Mouse (Mus musculus): ENCODE results near the gene Pdgfb. TPM values are rescaled to one million over a fixed set of nuclear protein-coding genes. Genes with fewer than 3 reads are reported as not detected.

Pdgfb gene
- total and polyA plus RNA-seq, 2 experiments from 2014 or later: 7.6 to 17.8 TPM

- peaks cover under 1% of the 10 kb centered on the region; the same call in 1 of the 2 replicates for H3K4me1 ChIP-seq (ENCODE audit: insufficient read depth)
- no peak for TF ChIP-seq CTCF (IDR thresholded peaks at IDR 0.05; ENCODE audit: low read depth)
- peaks cover 6% of the 10 kb centered on the region; the same call in 1 of the 2 replicates for H3K27me3 ChIP-seq (ENCODE audit: insufficient read depth, low read length)
- H3K4me2 ChIP-seq (ENCODE audit: low read depth): no peak overlapping the region
- ATAC-seq (no peak), DNase-seq (no peak)
- no peaks in the 10 kb centered on the region for H3K9me3 ChIP-seq (ENCODE audit: low read length)
- no peak overlapping the region for H3K9ac ChIP-seq
- H3K27ac ChIP-seq (ENCODE audit: low read depth, low read length): no peak overlapping the region
- no peak overlapping the region for H3K4me3 ChIP-seq (ENCODE audit: low read depth, low read length)
- H3K36me3 ChIP-seq (ENCODE audit: insufficient read depth): no peaks in the 10 kb centered on the region
- 56% methylated on average over 12 of the region's 12 CpGs for WGBS
Observed at GRCm38 (mm10) chr15:80009421-80010181, 5.2 kb downstream of the Pdgfb start.

- WGBS: 92% methylated on average over 6 of the region's 6 CpGs
- Histone ChIP-seq H3K27me3 (ENCODE audit: insufficient read depth, low read length) (no peaks in the 10 kb centered on the region), H3K9ac (no peak overlapping the region), H3K36me3 (ENCODE audit: insufficient read depth) (no peaks in the 10 kb centered on the region), H3K4me1 (ENCODE audit: insufficient read depth) (no peaks in the 10 kb centered on the region), H3K9me3 (ENCODE audit: low read length) (no peaks in the 10 kb centered on the region), H3K27ac (ENCODE audit: low read depth, low read length) (no peak overlapping the region), H3K4me2 (ENCODE audit: low read depth) (no peak overlapping the region), H3K4me3 (ENCODE audit: low read depth, low read length) (no peak overlapping the region)
- TF ChIP-seq CTCF (IDR thresholded peaks at IDR 0.05; ENCODE audit: low read depth): no peak
- DNase-seq: no peak
- ATAC-seq: no peak
Observed at GRCm38 (mm10) chr15:80008461-80008860, 6.3 kb downstream of the Pdgfb start.

- 74% methylated on average over 7 of the region's 7 CpGs for WGBS
- Histone ChIP-seq H3K4me1 (ENCODE audit: insufficient read depth) (no peaks in the 10 kb centered on the region), H3K36me3 (ENCODE audit: insufficient read depth) (no peaks in the 10 kb centered on the region), H3K27ac (ENCODE audit: low read depth, low read length) (no peak overlapping the region), H3K9me3 (ENCODE audit: low read length) (no peaks in the 10 kb centered on the region), H3K4me3 (ENCODE audit: low read depth, low read length) (no peak overlapping the region), H3K9ac (no peak overlapping the region), H3K4me2 (ENCODE audit: low read depth) (no peak overlapping the region), H3K27me3 (ENCODE audit: insufficient read depth, low read length) (no peaks in the 10 kb centered on the region)
- DNase-seq: no peak
- ATAC-seq: no peak
- TF ChIP-seq CTCF (IDR thresholded peaks at IDR 0.05; ENCODE audit: low read depth): no peak
Observed at GRCm38 (mm10) chr15:80006156-80006555, 8.6 kb downstream of the Pdgfb start.

GRCm38 (mm10) chr15:80005436-80005835 lies 9.3 kb downstream of the Pdgfb start:
- Histone ChIP-seq H3K27me3 (ENCODE audit: insufficient read depth, low read length) (no peaks in the 10 kb centered on the region), H3K27ac (ENCODE audit: low read depth, low read length) (no peak overlapping the region), H3K36me3 (ENCODE audit: insufficient read depth) (no peaks in the 10 kb centered on the region), H3K9ac (no peak overlapping the region), H3K4me1 (ENCODE audit: insufficient read depth) (no peaks in the 10 kb centered on the region), H3K9me3 (ENCODE audit: low read length) (no peaks in the 10 kb centered on the region), H3K4me3 (ENCODE audit: low read depth, low read length) (no peak overlapping the region), H3K4me2 (ENCODE audit: low read depth) (no peak overlapping the region)
- 83% methylated on average over 10 of the region's 10 CpGs for WGBS
- no peak for TF ChIP-seq CTCF (IDR thresholded peaks at IDR 0.05; ENCODE audit: low read depth)
- no peak for DNase-seq
- no peak for ATAC-seq

- no peak overlapping the region for H3K4me2 ChIP-seq (ENCODE audit: low read depth)
- TF ChIP-seq CTCF (IDR thresholded peaks at IDR 0.05; ENCODE audit: low read depth): no peak
Observed at GRCm38 (mm10) chr15:80004644-80005340, 10.0 kb downstream of the Pdgfb start.

GRCm38 (mm10) chr15:80003581-80003980 lies 11.2 kb downstream of the Pdgfb start:
- no peak for ATAC-seq

More at GRCm38 (mm10) chr15:80004644-80005340, 10.0 kb downstream of the Pdgfb start:
- ATAC-seq (no peak; the same call in 1 of the 2 replicates), DNase-seq (no peak)
- Histone ChIP-seq H3K4me1 (ENCODE audit: insufficient read depth) (no peaks in the 10 kb centered on the region), H3K27ac (ENCODE audit: low read depth, low read length) (no peak overlapping the region), H3K9ac (no peak overlapping the region), H3K27me3 (ENCODE audit: insufficient read depth, low read length) (no peaks in the 10 kb centered on the region), H3K4me3 (ENCODE audit: low read depth, low read length) (no peak overlapping the region), H3K9me3 (ENCODE audit: low read length) (no peaks in the 10 kb centered on the region), H3K36me3 (ENCODE audit: insufficient read depth) (no peaks in the 10 kb centered on the region)
- WGBS: 14% methylated on average over 14 of the region's 14 CpGs

GRCm38 (mm10) chr15:80001601-80002000 lies 13.2 kb downstream of the Pdgfb start:
- 94% methylated on average over 23 of the region's 23 CpGs for WGBS
- Histone ChIP-seq H3K27ac (ENCODE audit: low read depth, low read length) (no peak overlapping the region), H3K9ac (no peak overlapping the region), H3K4me1 (ENCODE audit: insufficient read depth) (no peaks in the 10 kb centered on the region), H3K9me3 (ENCODE audit: low read length) (no peaks in the 10 kb centered on the region), H3K36me3 (ENCODE audit: insufficient read depth) (no peaks in the 10 kb centered on the region), H3K4me2 (ENCODE audit: low read depth) (no peak overlapping the region), H3K4me3 (ENCODE audit: low read depth, low read length) (no peak overlapping the region), H3K27me3 (ENCODE audit: insufficient read depth, low read length) (no peaks in the 10 kb centered on the region)
- DNase-seq (no peak), ATAC-seq (no peak)
- no peak for TF ChIP-seq CTCF (IDR thresholded peaks at IDR 0.05; ENCODE audit: low read depth)

More at GRCm38 (mm10) chr15:80003581-80003980, 11.2 kb downstream of the Pdgfb start:
- Histone ChIP-seq H3K4me3 (ENCODE audit: low read depth, low read length) (no peak overlapping the region), H3K4me2 (ENCODE audit: low read depth) (no peak overlapping the region), H3K27me3 (ENCODE audit: insufficient read depth, low read length) (no peaks in the 10 kb centered on the region), H3K9ac (no peak overlapping the region), H3K27ac (ENCODE audit: low read depth, low read length) (no peak overlapping the region), H3K9me3 (ENCODE audit: low read length) (no peaks in the 10 kb centered on the region), H3K4me1 (ENCODE audit: insufficient read depth) (no peaks in the 10 kb centered on the region), H3K36me3 (ENCODE audit: insufficient read depth) (no peaks in the 10 kb centered on the region)
- TF ChIP-seq CTCF (IDR thresholded peaks at IDR 0.05; ENCODE audit: low read depth): no peak
- no peak for DNase-seq
- 43% methylated on average over 2 of the region's 2 CpGs for WGBS
